Mouse (Mus musculus) G1E (cell line): ENCODE data around the gene Sycp2l. TPM values are rescaled to one million over a fixed set of nuclear protein-coding genes. Genes with fewer than 3 reads are reported as not detected.

Experiments used
- ATAC-seq: 2 replicates; pipeline ENCODE4 v1.8.0; 2016; ENCODE audit warnings: mild to moderate bottlenecking; ENCODE audit not compliant: insufficient number of reproducible peaks, poor library complexity, low FRiP score, severe bottlenecking; ENCODE audit errors: extremely low read depth
- DNase-seq: peaks from one replicate; pipeline ENCODE4 v3.0.0; 2012; ENCODE audit warnings: low spot score
- H3K27me3 ChIP-seq: 2 replicates; pipeline ENCODE4 v1.6.1; 2012; ENCODE audit warnings: mild to moderate bottlenecking, low read length, inconsistent platforms; ENCODE audit not compliant: insufficient read depth
- H3K36me3 ChIP-seq: replicated peaks from 2 replicates; pipeline ENCODE3; 2012; ENCODE audit warnings: mild to moderate bottlenecking, inconsistent platforms
- H3K4me1 ChIP-seq: 2 replicates; pipeline ENCODE4 v1.6.1; 2012; ENCODE audit warnings: low read depth, low read length, inconsistent platforms, mixed read lengths; ENCODE audit not compliant: insufficient read depth
- H3K4me3 ChIP-seq: 2 replicates; pipeline ENCODE4 v1.5.1; 2012; ENCODE audit warnings: low read depth, mild to moderate bottlenecking, inconsistent platforms, low read length, moderate library complexity, mixed read lengths
- H3K9me3 ChIP-seq: replicated peaks from 2 replicates; pipeline ENCODE4 v1.6.1; 2012; ENCODE audit warnings: inconsistent platforms
- CTCF ChIP-seq: IDR thresholded peaks from 2 replicates; pipeline ENCODE4 v1.5.1; 2012; ENCODE audit warnings: low read depth, low read length, inconsistent platforms, mixed read lengths
- GATA1 ChIP-seq: IDR thresholded peaks from 2 replicates; pipeline ENCODE4 v1.6.1; 2012; ENCODE audit warnings: borderline replicate concordance, low read length, inconsistent platforms, mixed read lengths
- GATA2 ChIP-seq: IDR thresholded peaks from 2 replicates; pipeline ENCODE4 v1.6.1; 2012; ENCODE audit warnings: low read depth, low read length, inconsistent platforms, borderline replicate concordance
- POLR2AphosphoS5 ChIP-seq: IDR thresholded peaks from 2 replicates; pipeline ENCODE4 v1.6.1; 2012; ENCODE audit warnings: low read depth, low read length, inconsistent platforms; ENCODE audit not compliant: insufficient replicate concordance
- TAL1 ChIP-seq: conservative IDR thresholded peaks from 2 replicates; pipeline ENCODE4 v1.6.1; 2012; ENCODE audit warnings: low read depth, low read length, inconsistent platforms, mixed read lengths
- polyA plus RNA-seq: library from polyadenylated mRNA; stranded (reverse); fragments of >175 nt; gene quantifications from 2 replicates; pipeline ENCODE4 v1.2.3, GENCODE M21; 2012
- total RNA-seq, 2 experiments: library from RNA; stranded (forward) in 1 of 2; stranded (reverse) in 1 of 2; fragments of 200-1000 nt in 1 of 2; fragments of >200 nt in 1 of 2; fragmentation: Nextera tagmentation in 1 of 2; gene quantifications; 2 replicates each; pipeline ENCODE4 v1.2.3; 2014 to 2017

Gene Sycp2l
- total RNA-seq (2014; fragmentation: Nextera tagmentation) (not detected in 2 replicates), total RNA-seq (2017) (not detected in 2 replicates), polyA plus RNA-seq (not detected in 2 replicates)

GRCm38 (mm10) chr13:41113940-41114339, at the start of gene Sycp2l:
Gene Sycp2l (plus strand): TSS chr13:41114307.
- no peak within 1 kb of the TSS for H3K4me3 ChIP-seq
- no peak for TF ChIP-seq POLR2AphosphoS5
- no peaks in the 10 kb centered on the region for H3K4me1 ChIP-seq

DNA sequence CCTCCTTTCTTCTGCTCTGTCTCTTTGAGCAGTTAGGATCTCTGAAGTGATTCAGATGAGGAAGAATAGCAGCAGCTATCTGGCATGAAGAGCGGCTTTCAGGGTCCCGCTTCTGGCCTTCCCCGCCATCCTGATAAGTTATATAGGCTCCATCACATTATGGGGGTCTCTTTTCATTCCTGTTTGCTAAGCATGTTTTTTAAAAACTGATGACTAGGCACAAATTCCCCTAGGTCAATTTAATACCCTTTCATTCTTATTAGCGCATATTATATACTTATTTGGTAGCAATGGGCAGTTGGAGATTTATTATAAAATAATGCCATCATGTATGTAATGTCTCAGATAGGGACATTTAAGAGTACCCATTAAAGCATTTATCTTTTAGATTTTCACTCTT, 46.5 kb upstream of the Sycp2l start:
- Histone ChIP-seq H3K4me3 (no peak overlapping the region), H3K36me3 (no peaks in the 10 kb centered on the region), H3K27me3 (no peaks in the 10 kb centered on the region), H3K4me1 (no peaks in the 10 kb centered on the region), H3K9me3 (no peaks in the 10 kb centered on the region)
- ATAC-seq (no peak), DNase-seq (no peak)
- TF ChIP-seq GATA1 (no peak), GATA2 (no peak)

More at GRCm38 (mm10) chr13:41113940-41114339, at the start of gene Sycp2l:
- H3K27me3 ChIP-seq = 0 out of 2 replicates have a peak, but pooled peaks cover 5% of the 10 kb centered on the region
- H3K9me3 ChIP-seq = no peaks in the 10 kb centered on the region
- no peak for ATAC-seq
- DNase-seq = no peak
- no peaks in the 10 kb centered on the region for H3K36me3 ChIP-seq

GRCm38 (mm10) chr13:41071617-41072016, 42.5 kb upstream of the Sycp2l start:
- TF ChIP-seq GATA1 (no peak), GATA2 (no peak), POLR2AphosphoS5 (no peak)
- DNase-seq (no peak), ATAC-seq (no peak)
- no peaks in the 10 kb centered on the region for H3K36me3 ChIP-seq
- H3K4me3 ChIP-seq = no peak overlapping the region
- H3K9me3 ChIP-seq = no peaks in the 10 kb centered on the region
- no peaks in the 10 kb centered on the region for H3K4me1 ChIP-seq
- H3K27me3 ChIP-seq = peaks cover 12% of the 10 kb centered on the region; the same call in 1 of the 2 replicates

DNA sequence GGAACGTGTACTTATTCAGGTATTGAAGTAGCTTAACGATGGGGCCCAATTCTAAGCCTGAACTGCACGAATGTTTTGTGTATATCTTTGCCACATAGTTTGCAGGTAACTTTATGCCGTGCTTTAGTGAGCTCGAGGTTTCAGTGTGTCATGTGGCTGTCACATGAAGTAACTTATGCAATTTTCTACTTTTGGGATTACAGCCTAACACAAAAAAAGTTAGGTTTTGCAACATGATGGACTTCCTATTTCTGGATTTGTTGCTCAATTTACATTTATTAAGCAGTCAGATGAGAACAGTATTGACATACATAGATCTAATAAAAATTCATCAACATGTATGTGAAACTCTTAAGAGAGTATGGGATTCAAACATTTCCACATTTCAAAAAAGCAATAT, 40.3 kb upstream of the Sycp2l start:
- H3K4me1 ChIP-seq = no peaks in the 10 kb centered on the region
- H3K27me3 ChIP-seq = peaks cover 13% of the 10 kb centered on the region; the same call in 1 of the 2 replicates
- no peak for DNase-seq
- TF ChIP-seq TAL1 = no peak
- no peak for TF ChIP-seq CTCF
- no peak for TF ChIP-seq POLR2AphosphoS5
- TF ChIP-seq GATA1 = no peak
- TF ChIP-seq GATA2 = no peak
- H3K4me3 ChIP-seq = no peak overlapping the region
- no peaks in the 10 kb centered on the region for H3K9me3 ChIP-seq
- ATAC-seq = no peak
- H3K36me3 ChIP-seq = no peaks in the 10 kb centered on the region

GRCm38 (mm10) chr13:41077921-41078320, 36.2 kb upstream of the Sycp2l start:
- Histone ChIP-seq H3K4me3 (no peak overlapping the region), H3K4me1 (no peaks in the 10 kb centered on the region), H3K9me3 (no peaks in the 10 kb centered on the region), H3K36me3 (no peaks in the 10 kb centered on the region), H3K27me3 (peaks cover 18% of the 10 kb centered on the region; the same call in 1 of the 2 replicates)
- DNase-seq (no peak), ATAC-seq (no peak)
- TF ChIP-seq GATA2 = no peak
- no peak for TF ChIP-seq CTCF
- no peak for TF ChIP-seq TAL1

DNA sequence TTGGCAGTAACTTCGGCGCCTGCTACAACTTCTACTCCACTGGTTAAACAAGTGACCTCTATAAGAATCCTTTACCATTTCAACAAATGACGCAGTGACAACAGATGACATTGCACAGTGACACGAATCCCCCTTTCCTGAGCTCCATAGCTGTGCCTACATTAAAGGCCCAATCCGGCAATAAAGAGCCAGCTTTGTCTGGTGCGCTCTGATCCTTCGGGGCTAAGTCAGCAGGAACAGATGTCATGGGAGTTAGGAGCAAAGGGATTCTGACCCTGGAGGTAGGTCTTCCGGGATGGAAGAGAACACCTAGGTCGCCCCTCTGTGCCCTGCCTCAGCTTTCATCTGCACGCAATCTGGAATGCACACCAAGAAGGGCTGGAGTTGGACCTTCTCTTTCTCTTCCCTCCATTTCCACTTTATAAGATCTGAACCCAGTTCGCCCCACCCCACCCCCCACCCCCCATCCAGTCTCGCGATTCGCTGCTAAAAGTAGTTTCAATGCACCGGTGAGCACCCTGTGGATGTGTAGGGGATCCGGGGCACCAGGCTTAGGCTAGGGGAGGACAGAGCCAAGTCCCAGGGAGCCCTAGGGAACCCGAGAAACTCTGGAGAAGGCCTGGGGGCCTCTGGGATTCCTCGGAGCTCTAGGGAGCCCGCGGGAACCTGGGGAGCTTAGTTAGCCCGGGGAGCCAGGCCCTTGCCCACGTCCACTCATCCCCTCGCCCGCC, 35.3 kb upstream of the Sycp2l start:
- Histone ChIP-seq H3K9me3 (no peaks in the 10 kb centered on the region), H3K27me3 (peaks cover 18% of the 10 kb centered on the region; the same call in 1 of the 2 replicates), H3K4me1 (no peaks in the 10 kb centered on the region), H3K36me3 (no peaks in the 10 kb centered on the region), H3K4me3 (no peak overlapping the region)
- no peak for DNase-seq
- no peak for ATAC-seq
- TF ChIP-seq GATA2 (no peak), CTCF (no peak), POLR2AphosphoS5 (no peak), GATA1 (no peak), TAL1 (no peak)

DNA sequence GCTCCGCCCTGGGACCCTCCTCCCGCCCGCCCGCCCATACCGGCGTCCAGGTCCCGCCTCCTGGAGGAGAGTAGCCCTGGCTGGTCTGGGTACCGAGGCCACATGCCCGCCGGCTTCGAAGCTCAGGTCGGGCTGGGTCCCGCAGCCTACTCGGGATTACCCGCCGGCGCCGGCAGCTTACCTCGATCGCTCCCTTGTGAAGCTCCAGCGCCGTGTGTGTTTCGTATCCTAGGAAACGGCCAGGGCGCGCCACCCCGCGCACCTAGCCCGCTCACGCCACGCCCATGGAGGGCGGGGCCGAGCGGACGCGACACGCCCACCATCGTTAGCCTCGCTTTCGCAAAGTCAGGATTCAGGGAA, 34.7 kb upstream of the Sycp2l start, which contains the start of gene Mak:
Gene Mak, minus strand, starts transcription at position 286 of the 360 bp plus-strand sequence.
- Histone ChIP-seq H3K36me3 (no peaks in the 10 kb centered on the region), H3K27me3 (peaks cover 18% of the 10 kb centered on the region; the same call in 1 of the 2 replicates), H3K4me3 (no peak within 1 kb of the TSS), H3K4me1 (no peaks in the 10 kb centered on the region), H3K9me3 (no peaks in the 10 kb centered on the region)
- ATAC-seq = no peak
- no peak for DNase-seq
- TF ChIP-seq POLR2AphosphoS5 = no peak
- no peak for TF ChIP-seq GATA2
- no peak for TF ChIP-seq CTCF
- no peak for TF ChIP-seq TAL1
- no peak for TF ChIP-seq GATA1
